Mouse (Mus musculus) liver, adult 2 months (tissue): ENCODE data around the gene Cldn24. TPM values are rescaled to one million over a fixed set of nuclear protein-coding genes. Genes with fewer than 3 reads are reported as not detected.

Experiments
- DNase-seq: peaks from one replicate; pipeline ENCODE4 v3.0.0-alpha.2; 2011; ENCODE audit warnings: low read depth, low spot score; ENCODE audit errors: extremely low read depth
- H3K27ac ChIP-seq: fragments of 200-500 bp; replicated peaks from 2 replicates; pipeline ENCODE4 v1.5.1; 2012; ENCODE audit warnings: low read depth, mild to moderate bottlenecking, control low read depth, inconsistent platforms, low read length; ENCODE audit not compliant: insufficient read depth
- H3K27me3 ChIP-seq: fragments of 200-500 bp; 2 replicates; pipeline ENCODE4 v1.6.1; 2012; ENCODE audit warnings: mild to moderate bottlenecking, moderate library complexity, low read length, inconsistent platforms; ENCODE audit not compliant: control insufficient read depth, insufficient read depth
- H3K36me3 ChIP-seq: fragments of 200-500 bp; 2 replicates; pipeline ENCODE4 v1.6.1; 2012; ENCODE audit warnings: low read length, inconsistent platforms; ENCODE audit not compliant: control insufficient read depth, insufficient read depth
- H3K4me1 ChIP-seq: fragments of 200-500 bp; 2 replicates; pipeline ENCODE4 v1.6.1; 2011; ENCODE audit warnings: low read length; ENCODE audit not compliant: control insufficient read depth, insufficient read depth
- H3K4me3 ChIP-seq: fragments of 200-500 bp; 2 replicates; pipeline ENCODE4 v1.5.1; 2011; ENCODE audit warnings: low read depth, mild to moderate bottlenecking, control low read depth, low read length, moderate library complexity; ENCODE audit not compliant: insufficient read depth
- H3K79me2 ChIP-seq: fragments of 200-500 bp; 2 replicates; pipeline ENCODE4 v1.6.1; 2012; ENCODE audit warnings: inconsistent platforms, mild to moderate bottlenecking, low read length, moderate library complexity; ENCODE audit not compliant: control insufficient read depth, insufficient read depth
- H3K9ac ChIP-seq: fragments of 200-500 bp; 2 replicates; pipeline ENCODE4 v1.6.1; 2012; ENCODE audit warnings: low read depth, mild to moderate bottlenecking, control low read depth, inconsistent platforms, low read length
- CTCF ChIP-seq: fragments of 200-500 bp; IDR thresholded peaks from 2 replicates; pipeline ENCODE4 v1.5.1; 2011; ENCODE audit warnings: low read depth, low read length, control low read depth
- POLR2A ChIP-seq: fragments of 200-500 bp; IDR thresholded peaks from 2 replicates; pipeline ENCODE4 v1.6.1; 2011; ENCODE audit warnings: low read length, control low read depth; ENCODE audit not compliant: insufficient read depth; ENCODE audit errors: extremely low read depth
- WGBS: fragments of 180-500 bp; shearing (Covaris S2); methylation state at CpG from one replicate; pipeline ENCODE4 v1.1.7; 2018; 5-methylcytosine and 5-hydroxymethylcytosine counted together
- polyA plus RNA-seq: library from polyadenylated mRNA; depleted of rRNA; stranded (reverse); fragments of >200 nt; gene quantifications from 2 replicates; pipeline ENCODE4 v1.2.3, GENCODE M21; 2012; rRNA removed
- total RNA-seq: library from RNA; depleted of rRNA; stranded (reverse); fragments of >200 nt; gene quantifications from 2 replicates; pipeline ENCODE4 v1.2.3, GENCODE M21; 2014; rRNA removed

Gene Cldn24
- total and polyA plus RNA-seq, 2 experiments, result not detected

DNA sequence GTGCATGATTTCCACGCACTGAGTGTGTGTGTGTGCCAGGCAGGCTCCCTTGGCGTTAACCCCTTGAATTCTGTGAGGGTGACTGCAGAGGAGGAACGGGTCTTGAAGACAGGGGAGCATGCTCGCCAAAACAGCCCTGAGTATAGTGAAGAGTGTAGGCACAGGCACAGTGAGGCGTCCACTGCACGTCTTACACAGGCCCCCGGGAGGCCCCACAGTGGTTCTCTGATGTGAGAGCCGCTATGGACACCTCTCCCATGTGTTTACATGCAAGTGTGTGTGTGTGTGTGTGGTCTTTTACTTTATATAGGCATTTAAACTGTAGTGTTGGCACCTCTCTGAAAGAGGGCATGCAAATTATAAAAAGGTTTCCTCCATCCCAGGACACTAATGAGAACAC is 44.6 kb downstream of the Cldn24 start:
- Histone ChIP-seq H3K27ac (no peak overlapping the region), H3K79me2 (no peaks in the 10 kb centered on the region), H3K4me1 (no peaks in the 10 kb centered on the region), H3K4me3 (no peak overlapping the region), H3K36me3 (peaks cover 9% of the 10 kb centered on the region; the same call in 1 of the 2 replicates), H3K9ac (no peak overlapping the region), H3K27me3 (no peaks in the 10 kb centered on the region)
- 88% methylated on average over 8 of the region's 8 CpGs for WGBS
- TF ChIP-seq POLR2A, result no peak
- no peak for TF ChIP-seq CTCF
- DNase-seq, result no peak

- Histone ChIP-seq H3K4me3 (no peak overlapping the region), H3K79me2 (no peaks in the 10 kb centered on the region), H3K4me1 (no peaks in the 10 kb centered on the region), H3K9ac (no peak overlapping the region), H3K27me3 (no peaks in the 10 kb centered on the region), H3K27ac (no peak overlapping the region), H3K36me3 (peaks cover 9% of the 10 kb centered on the region; the same call in 1 of the 2 replicates)
- TF ChIP-seq CTCF (peak; percentile 99), POLR2A (no peak)
- DNase-seq, result peak; percentile 23
- 32% methylated on average over 8 of the region's 8 CpGs for WGBS
These were observed 45.1 kb downstream of the Cldn24 start for GRCm38 (mm10) chr8:47867067-47867466.

Other genes starting within 250 kb of the Cldn24 start
- gene Ing2, start 146.6 kb upstream of the Cldn24 start, total RNA-seq, result 6.1 and 11.4 TPM in 2 replicates
- 1.6 and 2.6 TPM in 2 replicates for gene Ing2, start 146.6 kb upstream of the Cldn24 start, polyA plus RNA-seq
- gene Cdkn2aip, start 108.2 kb upstream of the Cldn24 start, total RNA-seq, result 12.1 and 15.0 TPM in 2 replicates
- 7.3 and 8.3 TPM in 2 replicates for gene Cdkn2aip, start 108.2 kb upstream of the Cldn24 start, polyA plus RNA-seq
- not detected in 2 replicates for gene Cldn22, start 2.3 kb downstream of the Cldn24 start, total RNA-seq
- gene Cldn22, start 2.3 kb downstream of the Cldn24 start, polyA plus RNA-seq, result not detected in 2 replicates
- 3.7 and 3.9 TPM in 2 replicates for gene Wwc2, start 168.8 kb downstream of the Cldn24 start, total RNA-seq
- 2.2 and 2.3 TPM in 2 replicates for gene Wwc2, start 168.8 kb downstream of the Cldn24 start, polyA plus RNA-seq